Mouse (Mus musculus) liver, embryonic 12.5 days (tissue): Measurements from ENCODE around the gene Acss3. TPM values are rescaled to one million over a fixed set of nuclear protein-coding genes. Genes with fewer than 3 reads are reported as not detected.

Experiments used
- ATAC-seq: fragments of 200-750 bp; cut with Nextera tagmentation; 2 replicates; pipeline ENCODE4 v1.8.0; 2017; ENCODE audit warnings: moderate number of reproducible peaks, mild to moderate bottlenecking, moderate library complexity
- H3K27ac ChIP-seq: fragments of 300-500 bp; sonication (generic); 2 replicates; pipeline ENCODE4 v1.5.1; 2016; ENCODE audit warnings: mild to moderate bottlenecking
- H3K27me3 ChIP-seq: fragments of 300-500 bp; sonication (generic); replicated peaks from 2 replicates; pipeline ENCODE4 v1.6.1; 2016; ENCODE audit warnings: mild to moderate bottlenecking, moderate library complexity
- H3K36me3 ChIP-seq: fragments of 300-500 bp; sonication (generic); 2 replicates; pipeline ENCODE4 v1.6.1; 2016; ENCODE audit warnings: mild to moderate bottlenecking, moderate library complexity
- H3K4me1 ChIP-seq: fragments of 300-500 bp; sonication (generic); 2 replicates; pipeline ENCODE4 v1.6.1; 2016
- H3K4me2 ChIP-seq: fragments of 300-500 bp; sonication (generic); 2 replicates; pipeline ENCODE4 v1.6.1; 2016; ENCODE audit warnings: mild to moderate bottlenecking, moderate library complexity
- H3K4me3 ChIP-seq: fragments of 300-500 bp; sonication (generic); 2 replicates; pipeline ENCODE4 v1.5.1; 2016; ENCODE audit warnings: mild to moderate bottlenecking, moderate library complexity
- H3K9ac ChIP-seq: fragments of 300-500 bp; sonication (generic); 2 replicates; pipeline ENCODE4 v1.6.1; 2016; ENCODE audit warnings: mild to moderate bottlenecking, moderate library complexity
- H3K9me3 ChIP-seq: fragments of 300-500 bp; sonication (generic); replicated peaks from 2 replicates; pipeline ENCODE4 v1.6.1; 2016; ENCODE audit warnings: mild to moderate bottlenecking, moderate library complexity
- WGBS: fragments of 180-500 bp; shearing (Covaris S2); methylation state at CpG from one replicate; pipeline ENCODE4 v1.1.7; 2016; ENCODE audit not compliant: insufficient replicate concordance; 5-methylcytosine and 5-hydroxymethylcytosine counted together
- polyA plus RNA-seq: library from polyadenylated mRNA; unstranded; fragments of >200 nt; fragmentation: Nextera tagmentation; extraction: Ambion mirVana; gene quantifications from 2 replicates; pipeline ENCODE4 v1.2.1, GENCODE M21; 2016

The Acss3 gene
- polyA plus RNA-seq, 1 experiment from 2014 or later = 0.31 TPM

- Histone ChIP-seq H3K27me3 (no peaks in the 10 kb centered on the region), H3K4me2 (no peak overlapping the region), H3K36me3 (no peaks in the 10 kb centered on the region), H3K4me1 (no peaks in the 10 kb centered on the region), H3K27ac (no peak overlapping the region), H3K9ac (no peak overlapping the region), H3K9me3 (no peaks in the 10 kb centered on the region), H3K4me3 (no peak overlapping the region)
- ATAC-seq = no peak
- WGBS = 59% methylated on average over 1 of the region's 1 CpGs
Measured at GRCm38 (mm10) chr10:107115121-107115520, 8.3 kb downstream of the Acss3 start.

- Histone ChIP-seq H3K4me1 (no peaks in the 10 kb centered on the region), H3K36me3 (no peaks in the 10 kb centered on the region), H3K27ac (no peak overlapping the region), H3K4me2 (no peak overlapping the region), H3K27me3 (no peaks in the 10 kb centered on the region), H3K4me3 (no peak overlapping the region), H3K9ac (no peak overlapping the region), H3K9me3 (0 out of 2 replicates have a peak, but pooled peaks cover 3% of the 10 kb centered on the region)
- no peak for ATAC-seq
- 44% methylated on average over 3 of the region's 3 CpGs for WGBS
Measured at GRCm38 (mm10) chr10:107094452-107094851, 29.0 kb downstream of the Acss3 start.

GRCm38 (mm10) chr10:107053846-107054624 is 69.4 kb downstream of the Acss3 start:
- Histone ChIP-seq H3K27ac (no peak overlapping the region), H3K27me3 (no peaks in the 10 kb centered on the region), H3K9me3 (no peaks in the 10 kb centered on the region), H3K4me2 (no peak overlapping the region), H3K36me3 (no peaks in the 10 kb centered on the region), H3K9ac (no peak overlapping the region), H3K4me3 (no peak overlapping the region), H3K4me1 (no peaks in the 10 kb centered on the region)
- ATAC-seq = no peak
- 49% methylated on average over 4 of the region's 4 CpGs for WGBS

GRCm38 (mm10) chr10:107050489-107050888 is 73.0 kb downstream of the Acss3 start:
- H3K9ac ChIP-seq = no peak overlapping the region
- no peaks in the 10 kb centered on the region for H3K36me3 ChIP-seq
- no peaks in the 10 kb centered on the region for H3K4me1 ChIP-seq
- no peak overlapping the region for H3K4me2 ChIP-seq
- no peak overlapping the region for H3K4me3 ChIP-seq
- H3K27me3 ChIP-seq = no peaks in the 10 kb centered on the region
- 53% methylated on average over 2 of the region's 2 CpGs for WGBS
- H3K27ac ChIP-seq = no peak overlapping the region
- ATAC-seq = no peak
- no peaks in the 10 kb centered on the region for H3K9me3 ChIP-seq

- no peaks in the 10 kb centered on the region for H3K27me3 ChIP-seq
- no peaks in the 10 kb centered on the region for H3K9me3 ChIP-seq
- H3K9ac ChIP-seq = no peak overlapping the region
- H3K27ac ChIP-seq = no peak overlapping the region
- WGBS = 69% methylated on average over 1 of the region's 1 CpGs
- no peak overlapping the region for H3K4me3 ChIP-seq
- ATAC-seq = no peak
- no peaks in the 10 kb centered on the region for H3K4me1 ChIP-seq
- H3K36me3 ChIP-seq = no peaks in the 10 kb centered on the region
- H3K4me2 ChIP-seq = no peak overlapping the region
Measured at GRCm38 (mm10) chr10:107042656-107043055, 80.8 kb downstream of the Acss3 start.

GRCm38 (mm10) chr10:107040837-107041236 is 82.6 kb downstream of the Acss3 start:
- Histone ChIP-seq H3K9ac (no peak overlapping the region), H3K27me3 (no peaks in the 10 kb centered on the region), H3K4me1 (no peaks in the 10 kb centered on the region), H3K9me3 (no peaks in the 10 kb centered on the region), H3K4me3 (no peak overlapping the region), H3K36me3 (no peaks in the 10 kb centered on the region), H3K27ac (no peak overlapping the region), H3K4me2 (no peak overlapping the region)
- WGBS = 69% methylated on average over 2 of the region's 2 CpGs
- no peak for ATAC-seq

GRCm38 (mm10) chr10:107040378-107040777 is 83.1 kb downstream of the Acss3 start:
- Histone ChIP-seq H3K4me3 (no peak overlapping the region), H3K4me2 (no peak overlapping the region), H3K27me3 (no peaks in the 10 kb centered on the region), H3K9ac (no peak overlapping the region), H3K9me3 (no peaks in the 10 kb centered on the region), H3K36me3 (no peaks in the 10 kb centered on the region), H3K27ac (no peak overlapping the region), H3K4me1 (no peaks in the 10 kb centered on the region)
- no peak for ATAC-seq
- 61% methylated on average over 6 of the region's 6 CpGs for WGBS

- H3K4me2 ChIP-seq = no peak overlapping the region
- WGBS = 66% methylated on average over 4 of the region's 4 CpGs
- H3K9ac ChIP-seq = no peak overlapping the region
- H3K36me3 ChIP-seq = no peaks in the 10 kb centered on the region
- H3K27me3 ChIP-seq = no peaks in the 10 kb centered on the region
- no peak overlapping the region for H3K27ac ChIP-seq
- no peaks in the 10 kb centered on the region for H3K9me3 ChIP-seq
- no peak overlapping the region for H3K4me3 ChIP-seq
- ATAC-seq = no peak
- no peaks in the 10 kb centered on the region for H3K4me1 ChIP-seq
Measured at GRCm38 (mm10) chr10:107039211-107039610, 84.3 kb downstream of the Acss3 start.

GRCm38 (mm10) chr10:107024254-107024653 is 99.2 kb downstream of the Acss3 start:
- no peaks in the 10 kb centered on the region for H3K27me3 ChIP-seq
- H3K9ac ChIP-seq = no peak overlapping the region
- H3K36me3 ChIP-seq = no peaks in the 10 kb centered on the region
- WGBS = 78% methylated on average over 4 of the region's 4 CpGs
- no peak for ATAC-seq
- H3K4me2 ChIP-seq = no peak overlapping the region
- H3K9me3 ChIP-seq = no peaks in the 10 kb centered on the region
- no peak overlapping the region for H3K27ac ChIP-seq
- H3K4me3 ChIP-seq = no peak overlapping the region
- H3K4me1 ChIP-seq = no peaks in the 10 kb centered on the region

GRCm38 (mm10) chr10:107021118-107021517 is 102.3 kb downstream of the Acss3 start:
- H3K27me3 ChIP-seq = no peaks in the 10 kb centered on the region
- H3K4me3 ChIP-seq = no peak overlapping the region
- ATAC-seq = no peak
- H3K36me3 ChIP-seq = no peaks in the 10 kb centered on the region
- no peak overlapping the region for H3K27ac ChIP-seq
- H3K9me3 ChIP-seq = no peaks in the 10 kb centered on the region
- no peak overlapping the region for H3K4me2 ChIP-seq
- no peak overlapping the region for H3K9ac ChIP-seq
- WGBS = 81% methylated on average over 5 of the region's 5 CpGs
- H3K4me1 ChIP-seq = no peaks in the 10 kb centered on the region

- Histone ChIP-seq H3K27ac (no peak overlapping the region), H3K4me3 (no peak overlapping the region), H3K27me3 (no peaks in the 10 kb centered on the region), H3K4me1 (no peaks in the 10 kb centered on the region), H3K36me3 (no peaks in the 10 kb centered on the region), H3K9me3 (no peaks in the 10 kb centered on the region), H3K9ac (no peak overlapping the region), H3K4me2 (no peak overlapping the region)
- 67% methylated on average over 2 of the region's 2 CpGs for WGBS
- ATAC-seq = no peak
Measured at GRCm38 (mm10) chr10:107011142-107011541, 112.3 kb downstream of the Acss3 start.

GRCm38 (mm10) chr10:106998052-106998625 is 125.3 kb downstream of the Acss3 start:
- H3K9ac ChIP-seq = no peak overlapping the region
- H3K9me3 ChIP-seq = no peaks in the 10 kb centered on the region
- H3K36me3 ChIP-seq = no peaks in the 10 kb centered on the region
- H3K4me2 ChIP-seq = no peak overlapping the region
- H3K27me3 ChIP-seq = no peaks in the 10 kb centered on the region
- H3K4me3 ChIP-seq = no peak overlapping the region
- H3K27ac ChIP-seq = no peak overlapping the region
- no peak for ATAC-seq
- WGBS = 77% methylated on average over 2 of the region's 2 CpGs
- no peaks in the 10 kb centered on the region for H3K4me1 ChIP-seq
